Mouse (Mus musculus): ENCODE results near the gene Vtn. TPM values are rescaled to one million over a fixed set of nuclear protein-coding genes. Genes with fewer than 3 reads are reported as not detected.

The Vtn gene
- total and polyA plus RNA-seq, 3 experiments = 21.6 to 44.6 (median 24.6) TPM

DNA sequence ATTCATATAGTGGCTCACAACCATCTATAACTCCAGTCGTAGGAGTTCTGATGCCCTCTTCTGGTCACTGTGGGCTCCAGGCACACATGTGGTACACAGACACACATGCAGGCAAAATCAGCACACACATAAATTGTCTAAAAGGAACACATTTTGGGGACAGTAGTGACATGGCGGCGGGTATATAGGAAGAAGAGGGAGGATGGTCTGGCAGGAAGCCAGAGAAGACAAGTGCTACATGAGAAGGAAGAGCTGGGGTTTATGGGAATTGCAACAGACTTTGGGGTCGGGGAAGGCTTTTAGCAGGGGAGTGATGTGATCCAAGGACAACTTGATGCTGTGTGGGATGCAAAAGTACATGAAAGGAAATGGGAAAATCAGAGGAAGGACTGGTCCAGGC lies 35.6 kb downstream of the Vtn start:
- Histone ChIP-seq H3K36me3 (ENCODE audit: control insufficient read depth, insufficient read depth, low read length) (peaks cover 11% of the 10 kb centered on the region), H3K27ac (peak overlapping the region; percentile 91), H3K27me3 (ENCODE audit: control insufficient read depth, insufficient read depth, low read length) (no peaks in the 10 kb centered on the region), H3K4me1 (ENCODE audit: control insufficient read depth, insufficient read depth, low read length) (peaks cover 13% of the 10 kb centered on the region), H3K4me3 (peak overlapping the region; percentile 75), H3K79me2 (replicated peaks; ENCODE audit: control insufficient read depth, insufficient read depth, low read length) (peaks cover 12% of the 10 kb centered on the region; the same call in 1 of the 2 replicates), H3K9ac (ENCODE audit: low read depth, low read length) (no peak overlapping the region)
- intact Hi-C loops (cut with DNase I) = no loop called here
- no peak for DNase-seq
- TF ChIP-seq POLR2A (IDR thresholded peaks at IDR 0.05; ENCODE audit: insufficient read depth, low read depth, low read length) (no peak), CTCF (IDR thresholded peaks at IDR 0.05) (peak; percentile 37), EP300 (IDR thresholded peaks at IDR 0.05; ENCODE audit: insufficient read depth, low read depth, low read length) (no peak)
- WGBS = 49% methylated on average over 4 of the region's 4 CpGs

DNA sequence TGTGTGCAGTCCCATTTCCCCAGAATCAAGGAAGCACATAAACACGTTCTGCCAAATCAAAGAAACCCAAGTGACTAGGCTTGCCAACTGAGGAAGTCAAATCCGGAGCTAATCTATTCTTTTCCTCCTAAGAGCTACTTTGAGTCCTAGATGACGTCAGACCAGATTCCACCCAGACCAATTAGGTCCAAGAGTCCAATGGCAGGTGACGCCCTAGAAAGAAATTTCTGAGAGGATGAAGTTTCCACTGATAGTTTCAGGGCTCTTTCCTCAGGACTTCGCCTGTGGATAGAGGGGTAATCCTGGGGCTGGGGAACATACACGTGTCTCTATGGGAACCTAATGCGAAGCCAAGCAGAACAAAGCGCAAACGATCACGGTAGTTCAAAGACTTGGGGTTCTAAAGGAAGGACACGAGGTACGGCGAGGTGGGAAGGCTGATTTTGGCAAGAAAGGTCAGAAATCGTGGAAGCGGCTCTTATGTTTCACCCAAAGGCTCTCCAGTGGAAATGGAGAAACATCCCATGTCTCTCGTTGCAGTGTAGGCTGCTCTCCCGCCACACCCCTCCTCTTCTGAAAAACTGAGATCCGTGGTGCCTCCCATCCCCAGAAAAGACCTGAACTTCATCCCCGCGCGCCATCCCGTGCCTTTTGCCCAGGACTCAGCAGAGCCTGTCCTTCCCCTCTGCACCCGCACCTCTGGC lies 36.6 kb downstream of the Vtn start:
- Histone ChIP-seq H3K79me2 (replicated peaks; ENCODE audit: control insufficient read depth, insufficient read depth, low read length) (peaks cover 9% of the 10 kb centered on the region; the same call in 1 of the 2 replicates), H3K9ac (ENCODE audit: low read depth, low read length) (peak overlapping the region; percentile 89), H3K36me3 (ENCODE audit: control insufficient read depth, insufficient read depth, low read length) (peaks cover 14% of the 10 kb centered on the region), H3K4me1 (ENCODE audit: control insufficient read depth, insufficient read depth, low read length) (peaks cover 9% of the 10 kb centered on the region), H3K27me3 (ENCODE audit: control insufficient read depth, insufficient read depth, low read length) (no peaks in the 10 kb centered on the region), H3K4me3 (peak overlapping the region; percentile 75), H3K27ac (peak overlapping the region; percentile 91)
- WGBS = under 1% methylated on average over 23 of the region's 23 CpGs
- peak in 1 of 2 experiments; percentile 54 for DNase-seq
- TF ChIP-seq EP300 (IDR thresholded peaks at IDR 0.05; ENCODE audit: insufficient read depth, low read depth, low read length) (no peak), POLR2A (IDR thresholded peaks at IDR 0.05; ENCODE audit: insufficient read depth, low read depth, low read length) (peak; percentile 54; the same call in 1 of the 2 replicates)
- intact Hi-C loops (cut with DNase I) = loop anchor here (1.0 to 2.0 kb wide), 2 partner anchors 15 to 23 kb away; partner anchors contain the start of genes Poldip2, Tmem199 and Tmem97

DNA sequence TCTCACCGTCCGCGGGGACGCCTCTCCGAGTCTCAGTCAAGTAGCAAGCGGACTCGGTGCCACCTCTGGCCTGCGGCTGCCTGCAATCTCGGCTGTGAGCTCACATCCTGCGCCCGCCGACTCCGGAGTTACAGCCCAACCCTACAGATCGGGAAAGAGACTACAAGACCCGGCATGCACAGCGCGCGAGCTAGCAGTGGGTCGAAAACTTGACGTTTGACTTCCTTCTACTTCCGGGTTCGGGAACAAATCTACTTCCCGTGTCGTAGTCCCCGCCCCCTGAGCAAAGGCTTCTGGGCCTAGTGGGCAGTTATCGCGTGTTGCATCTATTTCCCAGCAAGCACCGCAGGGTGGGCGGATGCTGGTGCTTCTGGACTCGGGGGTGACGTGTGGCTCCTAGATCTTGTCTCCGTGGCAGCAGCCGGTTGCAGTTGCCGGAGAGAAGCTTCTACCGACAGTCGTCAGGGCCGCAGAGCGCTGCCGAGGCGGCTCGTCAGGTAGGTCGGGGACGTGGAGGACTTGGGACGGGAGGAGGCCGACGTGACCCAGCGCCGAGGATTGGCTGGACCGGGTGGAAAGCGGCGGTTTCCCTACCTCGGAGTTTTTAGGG lies 37.3 kb downstream of the Vtn start, which contains the start of the genes Tnfaip1 and Ift20:
Tnfaip1 (minus strand) TSS at position 253 of the 610 bp plus-strand sequence.
Ift20 (plus strand) TSS at position 282 of the 610 bp plus-strand sequence.
- H3K4me3 ChIP-seq = peak within 1 kb of the TSS; percentile 75
- peak; percentile 95 to 98 for DNase-seq
- peak within 1 kb of the TSS; percentile 90 for H3K9ac ChIP-seq (ENCODE audit: low read depth, low read length)
- under 1% methylated on average over 52 of the region's 52 CpGs for WGBS
- peak within 1 kb of the TSS; percentile 91 for H3K27ac ChIP-seq
- peaks cover 14% of the 10 kb centered on the region for H3K36me3 ChIP-seq (ENCODE audit: control insufficient read depth, insufficient read depth, low read length)
- H3K79me2 ChIP-seq (replicated peaks; ENCODE audit: control insufficient read depth, insufficient read depth, low read length) = peaks cover 9% of the 10 kb centered on the region; the same call in 1 of the 2 replicates
- no peaks in the 10 kb centered on the region for H3K27me3 ChIP-seq (ENCODE audit: control insufficient read depth, insufficient read depth, low read length)
- TF ChIP-seq CTCF (IDR thresholded peaks at IDR 0.05) (no peak), POLR2A (IDR thresholded peaks at IDR 0.05; ENCODE audit: insufficient read depth, low read depth, low read length) (peak; percentile 86), EP300 (IDR thresholded peaks at IDR 0.05; ENCODE audit: insufficient read depth, low read depth, low read length) (peak; percentile 64)
- peaks cover 9% of the 10 kb centered on the region for H3K4me1 ChIP-seq (ENCODE audit: control insufficient read depth, insufficient read depth, low read length)
- intact Hi-C loops (cut with DNase I) = loop anchor here (1.0 to 2.0 kb wide), 2 partner anchors 15 to 24 kb away; partner anchors contain the start of genes Poldip2, Tmem199 and Tmem97

- H3K4me3 ChIP-seq = peak overlapping the region; percentile 75
- peaks cover 9% of the 10 kb centered on the region for H3K4me1 ChIP-seq (ENCODE audit: control insufficient read depth, insufficient read depth, low read length)
- no peak for TF ChIP-seq POLR2A (IDR thresholded peaks at IDR 0.05; ENCODE audit: insufficient read depth, low read depth, low read length)
- no peak for TF ChIP-seq CTCF (IDR thresholded peaks at IDR 0.05)
- no peak for TF ChIP-seq EP300 (IDR thresholded peaks at IDR 0.05; ENCODE audit: insufficient read depth, low read depth, low read length)
- peak overlapping the region; percentile 91 for H3K27ac ChIP-seq
- peaks cover 14% of the 10 kb centered on the region for H3K36me3 ChIP-seq (ENCODE audit: control insufficient read depth, insufficient read depth, low read length)
- H3K9ac ChIP-seq (ENCODE audit: low read depth, low read length) = peak overlapping the region; percentile 90
- no peaks in the 10 kb centered on the region for H3K27me3 ChIP-seq (ENCODE audit: control insufficient read depth, insufficient read depth, low read length)
- peaks cover 9% of the 10 kb centered on the region; the same call in 1 of the 2 replicates for H3K79me2 ChIP-seq (replicated peaks; ENCODE audit: control insufficient read depth, insufficient read depth, low read length)
- DNase-seq = no peak
- 1% methylated on average over 14 of the region's 14 CpGs for WGBS
- intact Hi-C loops (cut with DNase I) = loop anchor here (1.0 to 2.0 kb wide), 2 partner anchors 14 to 24 kb away; partner anchors contain the start of genes Poldip2, Tmem199 and Tmem97
Observed at GRCm38 (mm10) chr11:78536690-78537084, 37.8 kb downstream of the Vtn start.

DNA sequence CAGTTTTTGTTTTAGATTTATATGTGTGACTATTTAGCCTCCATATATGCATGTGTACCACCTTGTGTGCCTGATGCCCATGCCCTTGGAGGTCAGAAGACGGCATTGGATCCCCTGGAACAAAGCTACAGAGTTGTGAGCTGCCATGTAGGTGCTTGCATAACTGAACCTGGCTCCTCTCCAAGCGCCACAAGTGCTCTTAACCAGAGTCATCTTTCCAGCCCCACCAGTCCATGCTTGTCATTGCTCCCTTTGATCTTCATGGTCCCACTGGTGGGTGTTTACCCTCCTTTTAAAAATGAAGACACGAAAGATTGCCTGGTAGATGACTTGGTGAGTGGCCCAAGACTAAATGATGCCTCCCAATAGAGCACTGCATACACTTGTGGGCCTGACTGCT lies 41.5 kb downstream of the Vtn start:
- intact Hi-C loops (cut with DNase I) = no loop called here
- no peak for DNase-seq
- Histone ChIP-seq H3K9ac (ENCODE audit: low read depth, low read length) (no peak overlapping the region), H3K27ac (no peak overlapping the region), H3K79me2 (replicated peaks; ENCODE audit: control insufficient read depth, insufficient read depth, low read length) (peaks cover 4% of the 10 kb centered on the region; the same call in 1 of the 2 replicates), H3K27me3 (ENCODE audit: control insufficient read depth, insufficient read depth, low read length) (no peaks in the 10 kb centered on the region), H3K4me3 (no peak overlapping the region), H3K4me1 (ENCODE audit: control insufficient read depth, insufficient read depth, low read length) (no peaks in the 10 kb centered on the region; the same call in 1 of the 2 replicates), H3K36me3 (ENCODE audit: control insufficient read depth, insufficient read depth, low read length) (peaks cover 5% of the 10 kb centered on the region; the same call in 1 of the 2 replicates)
- 81% methylated on average over 3 of the region's 3 CpGs for WGBS
- TF ChIP-seq EP300 (IDR thresholded peaks at IDR 0.05; ENCODE audit: insufficient read depth, low read depth, low read length) (no peak), CTCF (IDR thresholded peaks at IDR 0.05) (no peak), POLR2A (IDR thresholded peaks at IDR 0.05; ENCODE audit: insufficient read depth, low read depth, low read length) (no peak)
